Mouse (Mus musculus) cortical plate, adult 2 months (tissue): ENCODE results near the gene Ociad1.

Experiments
- CTCF ChIP-seq: fragments of 200-500 bp; IDR thresholded peaks from 2 replicates; pipeline ENCODE4 v1.5.1; 2011; ENCODE audit warnings: mild to moderate bottlenecking, control low read depth, low read length; ENCODE audit not compliant: insufficient read depth; ENCODE audit errors: extremely low read depth
- POLR2A ChIP-seq: fragments of 200-500 bp; IDR thresholded peaks from 2 replicates; pipeline ENCODE4 v1.6.1; 2011; ENCODE audit warnings: mild to moderate bottlenecking, low read length, control low read depth; ENCODE audit not compliant: insufficient read depth; ENCODE audit errors: extremely low read depth

- TF ChIP-seq POLR2A (no peak), CTCF (no peak)
These were observed 60.9 kb downstream of the Ociad1 start for GRCm38 (mm10) chr5:73353519-73353918.
